Mouse (Mus musculus) limb, embryonic 10.5 days (tissue): ENCODE data around the gene Shd. TPM values are rescaled to one million over a fixed set of nuclear protein-coding genes. Genes with fewer than 3 reads are reported as not detected.
A peak's percentile ranks its signal among the peaks of the same experiment; 100 is the strongest.

ENCODE experiments used
- DNase-seq: peaks from one replicate; pipeline ENCODE4 v3.0.0-alpha.2; 2017; ENCODE audit warnings: low spot score
- H3K27ac ChIP-seq: fragments of 300-500 bp; sonication (generic); 2 replicates; pipeline ENCODE4 v1.5.1; 2016; ENCODE audit warnings: mild to moderate bottlenecking
- H3K27me3 ChIP-seq: fragments of 300-500 bp; sonication (generic); 2 replicates; pipeline ENCODE4 v1.6.1; 2016; ENCODE audit warnings: low read depth, mild to moderate bottlenecking; ENCODE audit not compliant: poor library complexity, severe bottlenecking
- H3K36me3 ChIP-seq: fragments of 300-500 bp; sonication (generic); 2 replicates; pipeline ENCODE4 v1.6.1; 2016; ENCODE audit warnings: mild to moderate bottlenecking, moderate library complexity
- H3K4me1 ChIP-seq: fragments of 300-500 bp; sonication (generic); 2 replicates; pipeline ENCODE4 v1.6.1; 2016
- H3K4me3 ChIP-seq: fragments of 300-500 bp; sonication (generic); 2 replicates; pipeline ENCODE4 v1.5.1; 2016; ENCODE audit warnings: mild to moderate bottlenecking, moderate library complexity
- H3K9me3 ChIP-seq: fragments of 300-500 bp; sonication (generic); replicated peaks from 2 replicates; pipeline ENCODE4 v1.6.1; 2016; ENCODE audit warnings: mild to moderate bottlenecking
- WGBS: fragments of 180-500 bp; shearing (Covaris S2); methylation state at CpG from one replicate; pipeline ENCODE4 v1.1.7; 2016; 5-methylcytosine and 5-hydroxymethylcytosine counted together
- polyA plus RNA-seq: library from polyadenylated mRNA; unstranded; fragments of >200 nt; fragmentation: Nextera tagmentation; extraction: Ambion mirVana; gene quantifications from 2 replicates; pipeline ENCODE4 v1.2.1, GENCODE M21; 2016

Gene Shd
- polyA plus RNA-seq, 1 experiment from 2014 or later: 39.7 TPM

DNA sequence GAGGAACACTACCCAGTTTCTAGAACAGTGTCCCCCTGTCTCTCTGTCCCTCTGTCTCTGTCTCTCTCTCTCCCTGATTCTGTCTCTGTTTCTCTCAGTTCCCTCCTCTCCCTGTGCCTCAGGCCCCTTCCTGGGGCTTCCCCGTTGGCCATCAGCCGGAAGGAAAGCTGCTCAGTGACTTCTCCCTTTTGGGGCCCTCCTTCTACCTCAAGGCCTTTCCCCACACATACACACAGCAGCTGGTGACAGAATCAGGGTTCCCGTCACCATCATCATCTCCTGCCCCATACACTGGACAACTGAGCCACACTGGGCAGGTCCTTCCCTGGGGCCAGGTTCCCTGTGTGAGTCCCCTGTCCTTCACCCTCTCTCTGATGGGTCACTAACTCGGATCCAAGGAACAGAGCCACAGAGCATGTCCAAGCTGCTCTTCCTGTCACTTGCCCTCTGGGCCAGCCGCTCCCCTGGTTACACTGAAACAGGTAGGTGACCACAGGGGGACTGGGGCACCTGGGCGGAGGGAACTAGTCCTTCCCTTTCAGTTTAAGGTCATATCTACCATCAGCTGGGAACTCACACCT is 17.7 kb upstream of the Shd start, which contains the start of gene Ebi3:
Gene Ebi3, plus strand, starts transcription at position 194 of the 581 bp plus-strand sequence.
- Histone ChIP-seq H3K4me3 (no peak within 1 kb of the TSS), H3K4me1 (peaks cover 14% of the 10 kb centered on the region), H3K27ac (no peak within 1 kb of the TSS), H3K36me3 (no peaks in the 10 kb centered on the region), H3K9me3 (no peaks in the 10 kb centered on the region), H3K27me3 (peaks cover 18% of the 10 kb centered on the region)
- 75% methylated on average over 6 of the region's 6 CpGs for WGBS
- DNase-seq: no peak

GRCm38 (mm10) chr17:55953751-55954150 is 16.5 kb upstream of the Shd start:
- no peak overlapping the region for H3K27ac ChIP-seq
- H3K36me3 ChIP-seq: no peaks in the 10 kb centered on the region
- 87% methylated on average over 6 of the region's 6 CpGs for WGBS
- H3K27me3 ChIP-seq: peaks cover 18% of the 10 kb centered on the region
- H3K9me3 ChIP-seq: no peaks in the 10 kb centered on the region
- no peak for DNase-seq
- H3K4me3 ChIP-seq: no peak overlapping the region
- peaks cover 23% of the 10 kb centered on the region for H3K4me1 ChIP-seq

- Histone ChIP-seq H3K9me3 (no peaks in the 10 kb centered on the region), H3K4me1 (peaks cover 23% of the 10 kb centered on the region), H3K27ac (no peak overlapping the region), H3K4me3 (no peak overlapping the region), H3K36me3 (no peaks in the 10 kb centered on the region), H3K27me3 (peaks cover 18% of the 10 kb centered on the region)
- peak; percentile 27 for DNase-seq
- WGBS: 36% methylated on average over 16 of the region's 16 CpGs
Measured at GRCm38 (mm10) chr17:55954229-55954628, 16.0 kb upstream of the Shd start.

GRCm38 (mm10) chr17:55956129-55956528 is 14.1 kb upstream of the Shd start:
- Histone ChIP-seq H3K27me3 (peaks cover 18% of the 10 kb centered on the region), H3K4me3 (peak overlapping the region; percentile 61), H3K27ac (peak overlapping the region; percentile 50; the same call in 1 of the 2 replicates), H3K4me1 (peaks cover 31% of the 10 kb centered on the region), H3K9me3 (no peaks in the 10 kb centered on the region), H3K36me3 (peaks cover 7% of the 10 kb centered on the region)
- 2% methylated on average over 26 of the region's 26 CpGs for WGBS
- peak; percentile 84 for DNase-seq

DNA sequence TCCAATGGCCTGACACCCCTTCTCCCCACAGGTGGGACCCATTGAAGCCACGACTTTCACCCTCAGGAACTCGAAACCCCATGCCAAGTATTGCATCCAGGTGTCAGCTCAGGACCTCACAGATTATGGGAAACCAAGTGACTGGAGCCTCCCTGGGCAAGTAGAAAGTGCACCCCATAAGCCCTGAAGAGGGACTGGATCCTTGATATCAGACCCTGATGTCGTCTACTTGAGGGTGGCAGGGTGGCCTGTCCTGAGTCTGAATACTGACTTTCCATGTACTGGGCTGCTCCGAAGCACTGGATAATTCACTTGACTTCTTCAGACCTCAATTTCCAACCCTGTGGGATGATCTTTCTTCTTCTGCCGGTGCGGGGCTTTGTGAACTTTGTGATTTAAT is 13.7 kb upstream of the Shd start:
- Histone ChIP-seq H3K27ac (no peak overlapping the region), H3K4me1 (peaks cover 31% of the 10 kb centered on the region), H3K36me3 (peaks cover 12% of the 10 kb centered on the region), H3K4me3 (peak overlapping the region; percentile 61), H3K27me3 (peaks cover 18% of the 10 kb centered on the region), H3K9me3 (no peaks in the 10 kb centered on the region)
- DNase-seq: no peak
- WGBS: 41% methylated on average over 6 of the region's 6 CpGs

- Histone ChIP-seq H3K4me3 (no peak overlapping the region; the same call in 1 of the 2 replicates), H3K4me1 (peaks cover 31% of the 10 kb centered on the region), H3K9me3 (no peaks in the 10 kb centered on the region), H3K27me3 (peaks cover 18% of the 10 kb centered on the region), H3K27ac (no peak overlapping the region), H3K36me3 (peaks cover 18% of the 10 kb centered on the region)
- 20% methylated on average over 9 of the region's 9 CpGs for WGBS
- peak; percentile 82 for DNase-seq
Measured at GRCm38 (mm10) chr17:55957168-55957567, 13.1 kb upstream of the Shd start.

GRCm38 (mm10) chr17:55957726-55958583 is 12.3 kb upstream of the Shd start:
- Histone ChIP-seq H3K36me3 (peaks cover 22% of the 10 kb centered on the region), H3K4me1 (peaks cover 31% of the 10 kb centered on the region), H3K9me3 (no peaks in the 10 kb centered on the region), H3K27ac (peak overlapping the region; percentile 92), H3K4me3 (peak overlapping the region; percentile 62), H3K27me3 (peaks cover 18% of the 10 kb centered on the region)
- peak; percentile 18 for DNase-seq
- 82% methylated on average over 13 of the region's 13 CpGs for WGBS

GRCm38 (mm10) chr17:55958584-55958886 is 11.7 kb upstream of the Shd start:
- H3K27ac ChIP-seq: peak overlapping the region; percentile 92
- DNase-seq: no peak
- no peaks in the 10 kb centered on the region for H3K9me3 ChIP-seq
- peak overlapping the region; percentile 62 for H3K4me3 ChIP-seq
- H3K4me1 ChIP-seq: peaks cover 31% of the 10 kb centered on the region
- peaks cover 28% of the 10 kb centered on the region for H3K36me3 ChIP-seq
- WGBS: 25% methylated on average over 2 of the region's 2 CpGs
- H3K27me3 ChIP-seq: peaks cover 18% of the 10 kb centered on the region

DNA sequence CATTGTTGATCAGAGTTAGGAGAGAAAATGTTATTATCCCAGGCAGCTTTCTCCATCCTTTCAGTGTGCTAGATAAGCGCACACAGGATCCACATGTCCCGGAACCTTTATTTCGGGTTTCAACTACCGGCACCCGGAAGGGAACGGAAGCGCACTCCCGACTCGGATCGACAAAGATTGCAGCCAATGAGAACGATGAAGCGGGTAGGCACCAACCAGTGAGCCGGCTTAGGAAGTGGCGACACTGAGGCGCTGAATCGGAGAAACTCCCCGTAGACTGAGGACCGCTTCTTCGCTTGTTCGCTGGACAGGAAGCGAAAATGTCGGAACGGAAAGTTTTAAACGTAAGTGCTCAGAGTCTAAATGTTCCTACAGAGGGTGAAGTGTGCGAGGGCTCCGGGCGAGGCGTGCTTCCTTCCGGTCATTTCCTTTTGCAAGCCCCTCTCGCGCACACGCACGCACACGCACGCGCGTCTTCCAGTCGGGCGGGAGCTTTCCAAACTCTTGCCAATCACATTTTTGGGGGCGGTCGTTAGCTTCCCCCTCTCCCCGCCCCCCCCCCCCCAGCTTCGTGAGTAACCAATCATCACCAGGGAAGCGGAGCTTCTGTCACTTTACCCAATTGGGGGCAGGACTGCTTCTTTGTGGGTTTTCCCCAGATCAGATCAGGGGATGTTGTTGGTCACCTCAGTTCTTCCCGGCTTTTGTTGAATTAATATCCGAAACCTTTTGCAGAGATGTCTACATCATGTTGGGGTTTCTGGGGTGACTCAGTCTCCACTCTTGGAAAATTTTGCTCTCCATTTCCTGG is 11.1 kb upstream of the Shd start, which contains the start of gene Yju2:
Gene Yju2, plus strand, starts transcription at position 182 of the 811 bp plus-strand sequence.
- Histone ChIP-seq H3K27me3 (peaks cover 16% of the 10 kb centered on the region), H3K27ac (peak within 1 kb of the TSS; percentile 92), H3K36me3 (peaks cover 34% of the 10 kb centered on the region), H3K4me1 (peaks cover 31% of the 10 kb centered on the region), H3K4me3 (peak within 1 kb of the TSS; percentile 62), H3K9me3 (no peaks in the 10 kb centered on the region)
- peak; percentile 93 for DNase-seq
- under 1% methylated on average over 45 of the region's 46 CpGs for WGBS

GRCm38 (mm10) chr17:55959946-55960740 is 10.1 kb upstream of the Shd start:
- no peaks in the 10 kb centered on the region for H3K9me3 ChIP-seq
- peak overlapping the region; percentile 62 for H3K4me3 ChIP-seq
- peaks cover 44% of the 10 kb centered on the region for H3K36me3 ChIP-seq
- DNase-seq: no peak
- H3K4me1 ChIP-seq: peaks cover 31% of the 10 kb centered on the region
- H3K27ac ChIP-seq: peak overlapping the region; percentile 92; the same call in 1 of the 2 replicates
- peaks cover 6% of the 10 kb centered on the region for H3K27me3 ChIP-seq
- WGBS: 81% methylated on average over 10 of the region's 10 CpGs

DNA sequence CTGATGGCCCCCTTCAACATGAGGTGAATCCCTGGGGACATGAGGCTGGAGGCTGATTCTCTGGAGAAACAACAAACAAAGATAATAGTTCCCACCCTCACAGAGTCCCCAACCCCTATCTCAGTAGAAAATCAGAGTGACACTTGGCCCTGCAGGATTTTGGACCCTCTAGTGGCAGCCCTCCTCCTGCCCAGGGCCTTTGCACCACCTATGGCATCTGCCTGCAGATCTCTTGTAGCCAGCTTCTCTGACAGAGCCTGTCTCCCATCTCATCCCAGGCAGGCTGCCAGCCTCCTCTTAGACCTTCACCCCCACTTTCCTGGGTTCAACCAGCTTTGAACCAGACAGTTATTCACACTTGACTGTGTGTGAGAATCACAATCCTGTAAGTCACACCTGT is 9.5 kb upstream of the Shd start:
- Histone ChIP-seq H3K4me3 (no peak overlapping the region), H3K27ac (no peak overlapping the region), H3K36me3 (peaks cover 50% of the 10 kb centered on the region), H3K4me1 (peaks cover 30% of the 10 kb centered on the region), H3K27me3 (no peaks in the 10 kb centered on the region), H3K9me3 (no peaks in the 10 kb centered on the region)
- peak; percentile 26 for DNase-seq

DNA sequence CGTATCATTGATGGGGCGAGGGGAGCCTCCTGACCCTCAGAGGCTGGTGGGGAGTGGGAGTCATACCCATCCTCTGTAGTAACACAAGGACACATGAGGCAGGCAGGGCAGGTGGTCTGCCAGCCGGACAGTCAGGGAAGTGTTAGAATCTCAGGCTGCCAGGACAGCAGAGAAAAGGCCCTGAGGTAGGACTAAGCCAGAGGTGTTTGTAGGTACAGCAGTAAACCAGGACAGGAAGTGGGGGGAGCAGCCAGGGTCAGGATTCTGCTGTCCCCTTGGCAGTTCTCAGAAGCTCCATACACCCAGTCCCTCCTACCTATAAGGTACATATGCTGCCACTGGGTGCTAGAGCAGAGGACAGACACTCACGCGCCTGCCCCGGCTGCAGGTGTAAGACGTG is 8.6 kb upstream of the Shd start:
- Histone ChIP-seq H3K36me3 (peaks cover 58% of the 10 kb centered on the region), H3K27ac (no peak overlapping the region), H3K27me3 (no peaks in the 10 kb centered on the region), H3K4me3 (no peak overlapping the region), H3K4me1 (peaks cover 21% of the 10 kb centered on the region), H3K9me3 (no peaks in the 10 kb centered on the region)
- WGBS: 93% methylated on average over 7 of the region's 7 CpGs
- DNase-seq: no peak
